Mouse (Mus musculus) cerebellum, postnatal 36 days (tissue): ENCODE results near the gene Plcl2.
"Not testable (repeated sequence)": the region's sequence is repeated elsewhere in the genome, so short reads cannot be mapped to it uniquely, and the experiment has no call there.

Source experiments
- DNase-seq, 2 experiments: peaks; one replicate each; pipeline ENCODE4 v3.0.0; 2021 to 2022; ENCODE audit warnings: mixed read lengths in 2 of 2

Gene Plcl2

GRCm38 (mm10) chr17:50677978-50678712 is 168.9 kb downstream of the Plcl2 start:
- DNase-seq, result peak; percentile 50 to 70

GRCm38 (mm10) chr17:50678748-50679147 is 169.5 kb downstream of the Plcl2 start:
- DNase-seq, result no peak

- no peak for DNase-seq
These were observed 170.7 kb downstream of the Plcl2 start for GRCm38 (mm10) chr17:50679613-50680534.

- no peak for DNase-seq
These were observed 173.5 kb downstream of the Plcl2 start for GRCm38 (mm10) chr17:50682696-50683095.

- no peak for DNase-seq
These were observed 175.9 kb downstream of the Plcl2 start for GRCm38 (mm10) chr17:50684960-50685645.

- DNase-seq, result no peak
These were observed 178.5 kb downstream of the Plcl2 start for GRCm38 (mm10) chr17:50687670-50688069.

- peak; percentile 72 to 74 for DNase-seq
These were observed 178.9 kb downstream of the Plcl2 start for GRCm38 (mm10) chr17:50688135-50688534.

GRCm38 (mm10) chr17:50698410-50698809 is 189.2 kb downstream of the Plcl2 start:
- not testable (repeated sequence) for DNase-seq

- no peak for DNase-seq
These were observed 201.5 kb downstream of the Plcl2 start for GRCm38 (mm10) chr17:50710497-50711222.

GRCm38 (mm10) chr17:50717586-50717985 is 208.4 kb downstream of the Plcl2 start:
- DNase-seq, result no peak

GRCm38 (mm10) chr17:50724376-50724775 is 215.2 kb downstream of the Plcl2 start:
- no peak for DNase-seq

GRCm38 (mm10) chr17:50726265-50726664 is 217.1 kb downstream of the Plcl2 start:
- DNase-seq, result no peak

- DNase-seq, result no peak
These were observed 219.8 kb downstream of the Plcl2 start for GRCm38 (mm10) chr17:50729031-50729430.

GRCm38 (mm10) chr17:50729577-50729976 is 220.4 kb downstream of the Plcl2 start:
- DNase-seq, result no peak

GRCm38 (mm10) chr17:50730896-50731295 is 221.7 kb downstream of the Plcl2 start:
- no peak for DNase-seq

- no peak for DNase-seq
These were observed 222.7 kb downstream of the Plcl2 start for GRCm38 (mm10) chr17:50731876-50732275.

GRCm38 (mm10) chr17:50733390-50733789 is 224.2 kb downstream of the Plcl2 start:
- no peak for DNase-seq

GRCm38 (mm10) chr17:50734781-50735180 is 225.6 kb downstream of the Plcl2 start:
- DNase-seq, result no peak

GRCm38 (mm10) chr17:50735382-50735954 is 226.3 kb downstream of the Plcl2 start:
- no peak for DNase-seq

GRCm38 (mm10) chr17:50735955-50736533 is 226.8 kb downstream of the Plcl2 start:
- no peak for DNase-seq

- no peak for DNase-seq
These were observed 227.9 kb downstream of the Plcl2 start for GRCm38 (mm10) chr17:50737068-50737467.
